Mouse (Mus musculus) liver, embryonic 15.5 days (tissue): Measurements from ENCODE around the gene Crygb. TPM values are rescaled to one million over a fixed set of nuclear protein-coding genes. Genes with fewer than 3 reads are reported as not detected.

Experiments
- ATAC-seq: fragments of 200-750 bp; cut with Nextera tagmentation; 2 replicates; pipeline ENCODE4 v1.8.0; 2017; ENCODE audit warnings: moderate number of reproducible peaks, mild to moderate bottlenecking, moderate library complexity; ENCODE audit not compliant: insufficient read depth
- H3K27ac ChIP-seq: fragments of 300-500 bp; sonication (generic); replicated peaks from 2 replicates; pipeline ENCODE4 v1.5.1; 2015; ENCODE audit warnings: mild to moderate bottlenecking, inconsistent platforms
- H3K27me3 ChIP-seq: fragments of 300-500 bp; sonication (generic); 2 replicates; pipeline ENCODE4 v1.6.1; 2015; ENCODE audit warnings: mild to moderate bottlenecking, inconsistent platforms
- H3K36me3 ChIP-seq: fragments of 300-500 bp; sonication (generic); replicated peaks from 2 replicates; pipeline ENCODE4 v1.6.1; 2015; ENCODE audit warnings: moderate library complexity, mild to moderate bottlenecking, inconsistent platforms
- H3K4me1 ChIP-seq: fragments of 300-500 bp; sonication (generic); replicated peaks from 2 replicates; pipeline ENCODE4 v1.6.1; 2015; ENCODE audit warnings: inconsistent platforms
- H3K4me2 ChIP-seq: fragments of 300-500 bp; sonication (generic); 2 replicates; pipeline ENCODE4 v1.6.1; 2015; ENCODE audit warnings: moderate library complexity, mild to moderate bottlenecking, inconsistent platforms
- H3K4me3 ChIP-seq: fragments of 300-500 bp; sonication (generic); replicated peaks from 2 replicates; pipeline ENCODE4 v1.5.1; 2015; ENCODE audit warnings: mild to moderate bottlenecking, inconsistent platforms
- H3K9ac ChIP-seq: fragments of 300-500 bp; sonication (generic); 2 replicates; pipeline ENCODE4 v1.6.1; 2015; ENCODE audit warnings: moderate library complexity, mild to moderate bottlenecking, inconsistent platforms
- H3K9me3 ChIP-seq: fragments of 300-500 bp; sonication (generic); replicated peaks from 2 replicates; pipeline ENCODE4 v1.6.1; 2016; ENCODE audit warnings: inconsistent platforms
- WGBS: fragments of 180-500 bp; shearing (Covaris S2); methylation state at CpG from one replicate; pipeline ENCODE4 v1.1.7; 2015; ENCODE audit warnings: mixed read lengths; ENCODE audit not compliant: insufficient replicate concordance; 5-methylcytosine and 5-hydroxymethylcytosine counted together
- polyA plus RNA-seq: library from polyadenylated mRNA; unstranded; fragments of >200 nt; fragmentation: Nextera tagmentation; extraction: Ambion mirVana; gene quantifications from 2 replicates; pipeline ENCODE4 v1.2.1, GENCODE M21; 2015

Gene Crygb
- polyA plus RNA-seq, 1 experiment from 2014 or later: not detected

DNA sequence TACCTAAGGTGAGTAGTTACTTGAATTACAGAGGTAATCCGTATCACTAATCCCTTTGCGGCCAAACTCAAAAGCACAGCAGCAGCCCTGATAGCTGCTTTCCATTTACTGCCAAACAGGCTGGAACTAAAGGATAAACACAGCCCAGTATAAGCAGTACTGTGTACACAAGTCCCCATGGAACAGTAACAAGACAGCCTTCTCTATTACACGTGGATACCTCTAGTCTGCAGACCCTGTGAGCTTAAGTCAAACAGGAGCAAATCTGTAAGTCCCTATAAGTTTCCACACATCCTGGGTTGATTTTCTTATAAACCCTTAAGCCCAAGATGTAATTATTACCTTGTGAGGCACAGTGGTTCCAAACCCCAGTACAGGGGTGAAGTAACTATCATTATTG lies 46.6 kb downstream of the Crygb start:
- 45% methylated on average over 3 of the region's 3 CpGs for WGBS
- Histone ChIP-seq H3K27ac (no peak overlapping the region), H3K9ac (no peak overlapping the region), H3K4me2 (no peak overlapping the region), H3K4me3 (no peak overlapping the region), H3K4me1 (no peaks in the 10 kb centered on the region), H3K9me3 (no peaks in the 10 kb centered on the region), H3K36me3 (no peaks in the 10 kb centered on the region), H3K27me3 (no peaks in the 10 kb centered on the region)
- ATAC-seq: no peak

DNA sequence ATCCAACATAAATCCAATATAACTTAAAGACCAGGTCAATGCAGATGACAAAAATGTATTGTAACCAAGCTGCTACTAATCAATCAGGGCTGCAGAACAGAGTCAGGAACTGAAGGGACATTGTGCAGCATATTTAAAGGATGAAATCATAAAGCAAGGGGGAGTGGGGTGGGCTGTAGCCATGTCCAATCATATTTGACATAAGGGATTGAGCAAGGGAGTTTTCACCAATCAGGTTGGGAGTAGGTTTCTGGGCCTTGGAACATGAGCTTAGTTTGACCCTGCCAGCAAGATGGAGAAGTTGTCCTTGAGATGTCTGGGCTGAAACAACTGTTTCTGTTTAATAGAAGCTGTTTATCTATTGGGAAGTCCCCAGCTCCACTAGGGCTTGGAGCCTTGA lies 49.4 kb downstream of the Crygb start, which contains the start of gene Akr1cl:
Gene Akr1cl, minus strand, starts transcription at position 119 of the 400 bp plus-strand sequence.
- H3K9me3 ChIP-seq: no peaks in the 10 kb centered on the region
- no peaks in the 10 kb centered on the region for H3K27me3 ChIP-seq
- no peak within 1 kb of the TSS for H3K27ac ChIP-seq
- H3K4me1 ChIP-seq: no peaks in the 10 kb centered on the region
- H3K36me3 ChIP-seq: no peaks in the 10 kb centered on the region
- ATAC-seq: no peak
- no peak within 1 kb of the TSS for H3K4me3 ChIP-seq
- no peak within 1 kb of the TSS for H3K9ac ChIP-seq
- H3K4me2 ChIP-seq: no peak within 1 kb of the TSS

Other genes starting within 250 kb of the Crygb start
- 1.7 and 2.1 TPM in 2 replicates for gene Plekhm3, start 125.5 kb downstream of the Crygb start, polyA plus RNA-seq
- gene Akr1cl, start 49.5 kb downstream of the Crygb start, polyA plus RNA-seq: 0.12 and 0.20 TPM in 2 replicates
- not detected in 2 replicates for gene Cryge, start 31.1 kb downstream of the Crygb start, polyA plus RNA-seq
- not detected in 2 replicates for gene Crygd, start 18.8 kb downstream of the Crygb start, polyA plus RNA-seq
- not detected in 2 replicates for gene Crygc, start 8.6 kb downstream of the Crygb start, polyA plus RNA-seq
- gene Cryga, start 21.1 kb upstream of the Crygb start, polyA plus RNA-seq: not detected in 2 replicates
- not detected in 2 replicates for gene Gm28845, start 37.3 kb upstream of the Crygb start, polyA plus RNA-seq
- gene D630023F18Rik, start 40.9 kb upstream of the Crygb start, polyA plus RNA-seq: 0.31 and 0.41 TPM in 2 replicates
- gene Idh1, start 104.2 kb upstream of the Crygb start, polyA plus RNA-seq: 118 and 131 TPM in 2 replicates
- gene Pikfyve, start 104.4 kb upstream of the Crygb start, polyA plus RNA-seq: 3.9 and 4.4 TPM in 2 replicates
- gene Pth2r, start 199.8 kb upstream of the Crygb start, polyA plus RNA-seq: not detected in 2 replicates